Mouse (Mus musculus) CH12.LX (cell line): ENCODE measurements around the gene Hint3.

Source experiments
- CTCF ChIP-seq, 2 experiments: IDR thresholded peaks in 1 of 2; conservative IDR thresholded peaks in 1 of 2; 2 replicates each; pipeline ENCODE4 v1.5.1; 2011 to 2012; ENCODE audit warnings: low read depth in 2 of 2, low read length in 2 of 2, improper control_type of control experiment in 1 of 2, inconsistent platforms in 1 of 2, mild to moderate bottlenecking in 1 of 2, moderate library complexity in 1 of 2
- E2F4 ChIP-seq: IDR thresholded peaks from 2 replicates; pipeline ENCODE4 v1.6.1; 2011; ENCODE audit warnings: low read depth, low read length, improper control_type of control experiment; ENCODE audit not compliant: insufficient replicate concordance
- HCFC1 ChIP-seq: IDR thresholded peaks from 2 replicates; pipeline ENCODE4 v1.6.1; 2012; ENCODE audit warnings: low read depth, mild to moderate bottlenecking, inconsistent platforms, low read length, improper control_type of control experiment
- MAZ ChIP-seq: IDR thresholded peaks from 2 replicates; pipeline ENCODE4 v1.6.1; 2012; ENCODE audit warnings: low read depth, mild to moderate bottlenecking, inconsistent platforms, low read length, improper control_type of control experiment, moderate library complexity
- MYC ChIP-seq: IDR thresholded peaks from 2 replicates; pipeline ENCODE4 v1.6.1; 2011; ENCODE audit warnings: low read depth, mild to moderate bottlenecking, improper control_type of control experiment, low read length
- POLR2A ChIP-seq: IDR thresholded peaks from 2 replicates; pipeline ENCODE4 v1.6.1; 2011; ENCODE audit warnings: low read depth, mild to moderate bottlenecking, improper control_type of control experiment, low read length
- POLR2AphosphoS2 ChIP-seq: IDR thresholded peaks from 2 replicates; pipeline ENCODE4 v1.6.1; 2011; ENCODE audit warnings: low read depth, low read length, improper control_type of control experiment
- UBTF ChIP-seq: IDR thresholded peaks from 2 replicates; pipeline ENCODE4 v1.6.1; 2012; ENCODE audit warnings: low read depth, mild to moderate bottlenecking, inconsistent platforms, low read length, improper control_type of control experiment, moderate library complexity
- USF2 ChIP-seq: conservative IDR thresholded peaks from 2 replicates; pipeline ENCODE4 v1.6.1; 2011; ENCODE audit warnings: low read depth, low read length, improper control_type of control experiment
- ZNF384 ChIP-seq: IDR thresholded peaks from 2 replicates; pipeline ENCODE4 v1.6.1; 2012; ENCODE audit warnings: low read depth, low read length, improper control_type of control experiment, inconsistent platforms

- TF ChIP-seq USF2 (no peak), POLR2AphosphoS2 (no peak), E2F4 (no peak), POLR2A (no peak), MAZ (no peak), CTCF (conservative IDR thresholded peaks at IDR 0.05 in 1 of 2, IDR thresholded peaks at IDR 0.05 in 1 of 2; ENCODE audit: low read depth in 2 of 2, low read length in 2 of 2) (no peak), ZNF384 (no peak), HCFC1 (no peak), UBTF (no peak), MYC (no peak)
Measured at GRCm38 (mm10) chr10:30627548-30627947, 1.9 kb downstream of the Hint3 start.
